Mouse (Mus musculus) E14TG2a.4 (cell line): ENCODE results near the gene Id1.

Experiments
- CTCF ChIP-seq: conservative IDR thresholded peaks from 2 replicates; pipeline ENCODE4 v1.5.1; 2014; ENCODE audit warnings: low read length
- NANOG ChIP-seq: IDR thresholded peaks from 2 replicates; pipeline ENCODE4 v1.6.1; 2014; ENCODE audit warnings: borderline replicate concordance, low read length, mixed read lengths
- POU5F1 ChIP-seq: IDR thresholded peaks from 2 replicates; pipeline ENCODE4 v1.6.1; 2014; ENCODE audit warnings: low read length, borderline replicate concordance

- no peak for TF ChIP-seq CTCF
- no peak for TF ChIP-seq POU5F1
- TF ChIP-seq NANOG: peak; percentile 51; the same call in 1 of the 2 replicates
These were observed 33.6 kb downstream of the Id1 start for GRCm38 (mm10) chr2:152769677-152770076.
